Mouse (Mus musculus): ENCODE results near the gene Zfp111.

DNA sequence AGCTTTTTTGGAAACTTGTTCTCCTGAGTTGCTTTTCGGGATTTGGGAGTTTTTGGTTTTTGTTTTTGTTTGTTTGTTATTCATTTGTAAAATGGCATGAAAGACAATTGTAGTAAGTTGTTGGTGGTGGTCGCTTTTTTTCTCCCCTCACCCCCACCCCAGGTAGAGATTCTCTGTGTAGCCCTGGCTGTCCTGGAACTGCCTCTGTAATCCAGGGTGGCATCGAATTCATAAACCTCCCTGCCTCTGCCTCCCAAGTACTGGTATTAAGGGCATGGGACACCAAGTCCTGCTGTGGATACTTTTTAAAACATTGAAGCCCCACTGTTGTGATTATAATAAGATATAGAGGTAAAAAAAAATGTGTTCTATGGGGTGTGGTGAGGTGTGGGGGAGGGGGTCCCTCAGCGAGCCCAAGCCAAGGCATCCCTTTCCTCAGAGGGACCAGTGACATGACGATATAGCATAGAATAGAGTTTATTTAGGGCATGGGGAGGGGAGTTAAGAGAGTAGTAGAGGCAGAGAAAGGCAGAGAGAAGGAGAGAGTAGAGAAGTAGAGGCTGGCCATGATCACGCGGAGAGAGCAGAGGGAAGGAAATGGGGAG lies 2.9 kb downstream of the Zfp111 start:
- TF ChIP-seq CTCF (IDR thresholded peaks at IDR 0.05; ENCODE audit: low read depth, low read length) (no peak), POLR2A (IDR thresholded peaks at IDR 0.05; ENCODE audit: insufficient read depth, low read length) (no peak)

Measured in ES-Bruce4 (cell line).